Mouse (Mus musculus): Measurements from ENCODE around the gene Rpgrip1.

- TF ChIP-seq CTCF (IDR thresholded peaks at IDR 0.05; ENCODE audit: extremely low read depth, insufficient read length, insufficient replicate concordance, low read depth, low read length) (no peak), POLR2A (IDR thresholded peaks at IDR 0.05; ENCODE audit: low read depth, low read length) (no peak)
These were observed 33.7 kb downstream of the Rpgrip1 start for GRCm38 (mm10) chr14:52144165-52144564.
